Mouse (Mus musculus) liver (tissue): ENCODE measurements around the gene Ly6g6c.

Experiments
- DNase-seq: peaks from one replicate; pipeline ENCODE4 v3.0.0-alpha.2; 2020; ENCODE audit warnings: mixed read lengths

The Ly6g6c gene

GRCm38 (mm10) chr17:35064951-35065947, at the start of gene Ly6g6c:
Ly6g6c (plus strand) TSS chr17:35065388.
- peak; percentile 62 for DNase-seq

GRCm38 (mm10) chr17:35016376-35016775, 48.8 kb upstream of the Ly6g6c start, which contains the start of gene Vwa7:
Vwa7 (plus strand) TSS chr17:35016579.
- no peak for DNase-seq

GRCm38 (mm10) chr17:35016791-35017705, 48.1 kb upstream of the Ly6g6c start:
- DNase-seq, result peak; percentile 5

- DNase-seq, result peak; percentile 3
Observed at GRCm38 (mm10) chr17:35017706-35018030, 47.5 kb upstream of the Ly6g6c start.

GRCm38 (mm10) chr17:35018171-35018570, 47.0 kb upstream of the Ly6g6c start:
- no peak for DNase-seq

GRCm38 (mm10) chr17:35019894-35020293, 45.3 kb upstream of the Ly6g6c start:
- no peak for DNase-seq

- DNase-seq, result no peak
Observed at GRCm38 (mm10) chr17:35020551-35020950, 44.6 kb upstream of the Ly6g6c start.

- DNase-seq, result peak; percentile 90
Observed at GRCm38 (mm10) chr17:35021163-35021808, 43.9 kb upstream of the Ly6g6c start.

- DNase-seq, result peak; percentile 68
Observed at GRCm38 (mm10) chr17:35021842-35022477, 43.2 kb upstream of the Ly6g6c start.

- no peak for DNase-seq
Observed at GRCm38 (mm10) chr17:35022541-35023060, 42.6 kb upstream of the Ly6g6c start.

- DNase-seq, result no peak
Observed at GRCm38 (mm10) chr17:35023221-35023620, 42.0 kb upstream of the Ly6g6c start.

- DNase-seq, result no peak
Observed at GRCm38 (mm10) chr17:35023756-35024155, 41.4 kb upstream of the Ly6g6c start.

- no peak for DNase-seq
Observed at GRCm38 (mm10) chr17:35024261-35024660, 40.9 kb upstream of the Ly6g6c start.

- DNase-seq, result no peak
Observed at GRCm38 (mm10) chr17:35024691-35025488, 40.3 kb upstream of the Ly6g6c start.

- no peak for DNase-seq
Observed at GRCm38 (mm10) chr17:35026206-35026605, 39.0 kb upstream of the Ly6g6c start.

- peak; percentile 36 for DNase-seq
Observed at GRCm38 (mm10) chr17:35027277-35028068, 37.7 kb upstream of the Ly6g6c start, which contains the start of gene Sapcd1. Sapcd1 (minus strand) TSS chr17:35028016.

GRCm38 (mm10) chr17:35028315-35028714, 36.9 kb upstream of the Ly6g6c start:
- DNase-seq, result no peak

GRCm38 (mm10) chr17:35029691-35030532, 35.3 kb upstream of the Ly6g6c start:
- DNase-seq, result peak; percentile 13

- DNase-seq, result no peak
Observed at GRCm38 (mm10) chr17:35031272-35031671, 33.9 kb upstream of the Ly6g6c start.
